Mouse (Mus musculus) embryo, embryonic 11 days (tissue): ENCODE data around the gene Mgat5.

Experiments
- DNase-seq: peaks from one replicate; pipeline ENCODE4 v3.0.0-alpha.2; 2015

Gene Mgat5

DNA sequence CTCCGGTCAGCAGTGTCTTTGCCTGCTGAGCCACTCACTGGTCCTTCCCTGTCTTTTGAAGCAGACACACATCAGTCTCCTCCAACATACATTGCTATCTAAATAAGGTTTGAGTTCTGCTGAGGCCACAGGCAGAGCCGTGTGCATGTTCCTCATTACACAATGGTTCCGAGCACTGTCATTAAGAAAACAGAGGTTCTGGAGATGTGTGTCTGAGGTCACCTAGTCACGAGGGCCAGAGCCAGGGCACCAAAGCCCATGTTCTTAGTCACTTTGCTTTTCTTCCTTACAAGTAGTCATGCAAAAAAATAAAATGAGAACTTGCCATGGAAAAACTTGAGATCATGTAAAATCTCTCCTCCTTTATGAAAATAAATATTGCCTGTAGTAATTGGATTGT lies 14.3 kb downstream of the Mgat5 start:
- no peak for DNase-seq

DNA sequence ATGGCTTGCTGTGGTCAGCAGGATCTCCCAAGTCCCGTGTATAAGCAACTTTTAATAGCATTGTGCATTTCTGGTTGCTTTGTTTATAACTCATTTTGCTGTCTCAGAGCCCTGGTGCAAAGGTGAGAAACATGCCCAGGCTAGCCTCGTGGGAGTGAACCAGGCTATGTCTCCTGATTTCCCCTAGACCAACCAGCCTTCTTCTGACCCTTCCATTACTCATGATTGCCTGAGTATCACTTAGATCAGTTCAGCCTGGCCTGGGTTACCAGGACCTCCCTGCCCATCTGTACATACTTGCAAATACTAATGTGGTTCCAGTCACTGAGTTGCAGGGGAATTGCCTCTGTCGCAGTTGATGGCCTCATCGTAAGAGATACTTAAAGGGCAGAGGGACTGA lies 14.8 kb downstream of the Mgat5 start:
- no peak for DNase-seq

DNA sequence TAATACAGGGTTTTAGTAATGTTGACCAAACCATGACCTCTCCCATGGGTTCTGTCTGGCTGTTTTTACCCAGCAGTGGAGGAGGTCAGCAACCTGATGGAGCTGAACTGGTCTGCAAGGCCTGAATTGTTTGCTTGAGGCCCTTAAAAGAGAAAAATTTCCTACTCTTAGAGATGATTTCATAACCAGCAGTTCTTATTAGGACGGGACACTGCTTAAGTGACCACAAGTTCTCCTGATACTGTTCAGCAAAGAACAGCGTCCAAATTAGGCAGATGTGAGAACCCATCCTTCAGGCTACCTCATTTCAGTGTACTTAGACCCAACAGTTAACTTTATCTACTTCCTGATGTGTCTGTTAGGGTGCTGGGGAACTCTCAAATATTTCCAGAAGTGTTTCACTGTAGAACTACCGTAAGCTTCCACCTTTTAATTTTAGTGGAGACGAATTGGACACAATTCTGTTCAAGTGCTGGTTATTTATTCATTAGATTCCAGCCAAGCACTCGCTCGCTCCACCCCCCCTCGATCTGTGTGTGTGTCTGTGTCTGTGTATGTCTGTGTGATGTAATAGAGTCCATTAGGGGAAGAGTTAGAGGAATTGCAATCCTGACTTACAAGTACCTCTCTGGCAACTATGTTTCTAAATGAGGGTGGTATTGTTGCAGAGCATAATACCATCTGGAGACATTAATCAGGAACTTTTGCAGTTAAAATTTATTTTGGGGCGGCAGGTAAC lies 17.4 kb downstream of the Mgat5 start:
- DNase-seq, result no peak

GRCm38 (mm10) chr1:127225060-127225459 lies 20.2 kb downstream of the Mgat5 start:
- no peak for DNase-seq

DNA sequence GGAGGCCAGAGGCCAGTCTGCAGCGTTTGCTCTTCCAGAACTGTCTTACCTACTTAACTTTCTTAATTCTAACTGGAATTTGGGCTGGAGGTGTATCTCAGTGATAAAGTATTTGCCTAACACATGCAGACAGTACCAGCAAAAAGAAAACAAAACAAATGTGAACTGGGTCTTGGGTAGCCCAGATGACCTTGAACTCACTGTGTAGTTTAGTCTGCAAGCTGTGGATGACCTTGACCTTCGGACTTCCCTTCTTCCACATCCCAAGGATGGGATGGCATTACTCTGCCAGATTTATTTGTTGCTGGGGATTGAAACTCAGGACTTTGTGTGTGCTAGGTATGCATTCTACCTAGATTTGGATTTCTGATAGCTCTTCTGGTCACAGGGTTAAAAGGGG lies 24.2 kb downstream of the Mgat5 start:
- no peak for DNase-seq

DNA sequence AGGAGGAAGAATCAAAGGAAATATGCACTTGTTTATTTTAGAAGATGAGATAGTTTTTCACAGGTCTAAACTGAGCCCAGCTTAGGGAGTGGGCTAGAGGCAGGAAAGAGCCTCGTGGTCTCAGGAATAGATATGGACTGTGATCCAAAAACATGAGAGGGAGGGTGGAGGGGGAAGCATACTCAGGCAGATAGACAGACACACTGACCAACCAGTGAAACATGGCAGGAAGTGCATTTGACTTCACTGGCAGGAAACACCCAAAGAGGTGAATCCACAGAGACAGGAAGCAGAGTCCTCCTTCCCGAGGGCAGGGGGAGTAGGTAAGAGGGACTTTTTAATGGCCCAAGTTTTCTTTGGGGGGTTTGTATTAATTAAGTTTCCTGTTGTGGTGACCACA lies 25.7 kb downstream of the Mgat5 start:
- DNase-seq, result no peak

DNA sequence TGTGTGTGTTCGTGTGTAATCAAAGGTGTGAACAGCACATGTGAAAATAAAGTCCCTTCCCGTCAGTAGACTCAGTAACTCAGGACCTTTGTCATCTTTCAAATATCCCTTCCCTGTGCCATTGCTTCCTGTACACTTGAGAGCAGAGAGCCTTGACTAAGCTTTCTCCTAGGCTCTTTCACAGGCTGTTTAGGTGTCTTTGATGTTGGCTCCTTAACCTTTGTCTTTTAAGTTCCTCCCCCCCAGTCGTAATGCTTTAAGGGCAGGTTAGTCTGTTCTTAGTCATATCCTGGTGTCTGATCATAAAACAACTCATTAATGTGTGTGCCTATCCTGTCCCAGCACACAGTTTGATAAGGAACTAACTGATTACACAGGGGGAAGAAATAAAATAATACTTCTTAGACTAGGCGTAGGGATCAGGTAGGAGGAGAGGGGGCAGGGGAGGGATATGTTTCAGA lies 28.4 kb downstream of the Mgat5 start:
- DNase-seq, result no peak

- no peak for DNase-seq
Observed at GRCm38 (mm10) chr1:127235157-127235556, 30.3 kb downstream of the Mgat5 start.

DNA sequence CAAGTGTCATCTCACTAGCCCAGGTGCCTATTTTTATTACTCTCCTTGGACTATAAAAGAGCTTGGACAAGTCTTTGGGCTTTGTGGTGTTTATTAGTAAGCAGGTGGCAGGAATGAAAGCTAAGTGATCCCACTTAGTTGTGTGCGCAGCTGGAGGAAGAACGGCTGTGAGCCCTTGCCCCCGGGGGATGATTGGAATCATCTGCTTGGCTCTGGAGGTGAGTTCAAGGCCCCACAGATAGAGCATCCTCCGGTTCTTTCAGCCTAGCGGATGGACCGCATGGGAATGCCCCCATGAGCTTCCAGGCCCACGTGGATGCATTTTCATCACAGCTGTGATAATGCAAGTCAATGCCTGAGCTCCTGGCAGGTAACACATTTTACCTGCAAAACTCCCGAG lies 31.6 kb downstream of the Mgat5 start:
- no peak for DNase-seq

DNA sequence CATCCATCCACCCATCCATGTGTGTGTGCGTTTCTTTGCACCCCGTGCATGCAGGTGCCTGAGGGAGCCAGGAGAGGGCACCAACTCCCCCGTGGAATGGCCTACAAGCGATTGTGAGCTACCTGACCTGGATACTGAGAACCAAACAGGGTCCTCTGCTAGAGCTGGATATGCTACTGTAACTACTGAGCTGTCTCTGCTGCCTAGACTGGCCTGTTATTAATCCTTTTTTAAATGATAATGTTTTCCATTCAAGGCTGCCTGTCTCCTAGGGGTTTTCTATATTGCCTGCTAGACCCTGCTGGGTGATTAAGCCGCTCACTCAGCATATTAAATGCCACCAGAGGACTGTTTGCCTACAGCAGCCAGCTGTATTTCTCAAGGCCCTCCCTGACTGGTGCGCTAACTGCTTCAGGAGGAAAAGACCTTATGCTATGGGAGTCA lies 34.1 kb downstream of the Mgat5 start:
- peak; percentile 25 for DNase-seq

DNA sequence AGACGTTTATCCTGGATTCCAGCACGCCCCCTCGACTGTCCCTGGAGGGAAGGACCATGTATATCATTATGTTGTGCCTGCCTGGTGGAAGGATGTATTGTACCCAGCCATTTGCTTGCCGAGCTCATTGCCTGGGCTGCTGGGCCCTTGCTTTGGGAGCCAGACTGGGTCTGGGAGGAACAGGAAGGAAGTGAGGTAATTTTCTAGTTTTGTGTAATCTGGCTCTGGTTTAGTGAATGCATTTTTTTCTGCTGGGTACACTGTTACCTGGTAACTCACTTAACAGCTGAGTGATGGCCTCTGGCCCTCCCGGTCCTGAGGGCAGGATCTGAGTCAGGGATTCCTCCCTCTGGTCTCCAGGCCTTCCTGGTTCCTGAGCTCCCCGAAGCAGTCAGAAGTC lies 35.1 kb downstream of the Mgat5 start:
- DNase-seq, result peak; percentile 44

DNA sequence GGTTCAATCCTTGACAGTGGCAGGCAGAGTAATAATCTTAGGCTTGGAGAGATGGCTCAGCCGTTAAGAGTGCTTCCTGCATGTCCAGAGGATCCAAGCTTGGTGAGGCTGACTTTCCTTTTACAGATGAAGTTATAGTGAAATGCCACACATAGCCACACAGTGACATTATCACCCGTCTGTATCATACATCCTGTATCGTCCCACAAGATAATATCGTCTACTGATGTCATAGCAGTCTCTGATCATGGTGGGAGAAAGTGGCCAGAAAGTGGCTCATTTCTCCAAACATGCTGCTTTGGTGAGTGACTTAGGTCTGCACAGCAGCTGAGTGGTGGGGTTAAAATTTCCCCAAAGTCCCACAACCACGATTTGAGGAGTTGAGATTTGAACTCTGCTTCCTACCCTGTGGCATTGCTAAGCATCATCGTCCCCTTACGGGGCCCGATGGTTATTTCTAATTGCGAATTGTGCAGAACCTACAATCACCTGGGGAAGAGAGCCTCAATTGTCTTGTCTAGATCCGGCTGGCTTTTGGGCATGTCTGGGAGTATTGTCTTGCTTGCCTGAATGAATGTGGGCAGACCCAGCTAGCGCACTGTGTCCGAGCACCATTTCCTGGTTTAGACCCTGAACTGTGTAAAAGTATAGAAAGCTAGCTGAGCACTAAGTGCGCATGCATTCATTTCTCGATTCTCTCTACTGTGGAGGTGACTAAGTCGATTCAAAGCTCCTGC lies 37.5 kb downstream of the Mgat5 start:
- no peak for DNase-seq

DNA sequence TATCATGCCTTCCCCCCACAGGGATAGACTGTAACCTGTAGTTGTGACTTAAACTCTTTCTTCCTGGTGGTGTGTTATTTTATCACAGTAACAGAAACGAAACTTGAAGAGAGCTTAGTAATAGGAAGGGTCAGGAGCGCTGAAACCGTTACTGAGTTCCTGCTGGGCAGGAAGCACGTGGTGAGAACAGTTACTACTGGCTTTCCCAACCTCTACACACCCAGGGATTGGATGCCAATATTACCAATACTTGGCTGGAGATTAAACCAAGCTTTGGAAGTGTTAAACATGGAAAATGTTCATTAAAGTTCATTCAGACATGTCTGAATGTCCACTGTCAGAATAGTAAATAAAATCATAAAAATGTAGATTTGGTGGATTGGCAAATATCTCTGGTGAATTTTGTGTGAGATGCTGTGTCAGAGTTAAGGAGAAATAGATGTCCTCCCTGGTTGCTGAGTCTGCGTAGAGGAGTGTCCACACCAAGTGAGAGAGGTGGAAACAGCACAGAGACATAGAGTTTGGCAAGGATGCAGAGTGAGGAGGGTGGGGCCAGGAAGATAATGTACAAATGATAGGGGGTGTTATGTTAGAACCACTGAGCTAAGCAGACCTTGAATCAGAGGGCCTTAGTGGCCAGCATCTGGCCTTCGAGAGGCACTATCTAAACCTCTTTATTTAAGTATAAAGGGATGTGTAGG lies 38.2 kb downstream of the Mgat5 start:
- DNase-seq, result no peak

- DNase-seq, result no peak
Observed at GRCm38 (mm10) chr1:127244054-127244770, 39.4 kb downstream of the Mgat5 start.

- DNase-seq, result no peak
Observed at GRCm38 (mm10) chr1:127246158-127246557, 41.3 kb downstream of the Mgat5 start.

GRCm38 (mm10) chr1:127248433-127248832 lies 43.6 kb downstream of the Mgat5 start:
- DNase-seq, result no peak

GRCm38 (mm10) chr1:127249621-127250020 lies 44.8 kb downstream of the Mgat5 start:
- no peak for DNase-seq

- no peak for DNase-seq
Observed at GRCm38 (mm10) chr1:127250313-127250712, 45.5 kb downstream of the Mgat5 start.

- no peak for DNase-seq
Observed at GRCm38 (mm10) chr1:127251751-127252150, 46.9 kb downstream of the Mgat5 start.

- DNase-seq, result no peak
Observed at GRCm38 (mm10) chr1:127257005-127257404, 52.2 kb downstream of the Mgat5 start.

DNA sequence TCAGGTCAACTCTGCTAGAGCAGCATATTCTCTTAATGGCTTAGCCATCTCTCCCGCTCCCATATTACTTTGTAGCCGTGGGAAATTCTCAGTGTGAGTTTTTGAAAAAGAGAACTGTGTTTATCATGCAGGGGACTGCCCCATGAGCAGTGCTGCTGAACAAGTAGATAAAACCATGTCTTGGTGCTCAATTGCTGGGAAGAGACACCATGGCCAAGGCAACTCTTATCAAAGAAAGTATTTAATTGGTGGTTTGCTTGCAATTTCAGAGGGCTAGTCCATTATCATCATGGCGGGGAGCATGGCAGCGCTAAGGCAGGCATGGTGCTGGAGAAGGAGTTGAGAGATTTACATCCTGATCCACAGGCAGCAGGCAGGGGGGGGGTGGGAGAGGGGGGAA lies 54.9 kb downstream of the Mgat5 start:
- DNase-seq, result no peak

GRCm38 (mm10) chr1:127260969-127261368 lies 56.2 kb downstream of the Mgat5 start:
- no peak for DNase-seq
